Mouse (Mus musculus): ENCODE measurements around the gene Gpr156.

DNA sequence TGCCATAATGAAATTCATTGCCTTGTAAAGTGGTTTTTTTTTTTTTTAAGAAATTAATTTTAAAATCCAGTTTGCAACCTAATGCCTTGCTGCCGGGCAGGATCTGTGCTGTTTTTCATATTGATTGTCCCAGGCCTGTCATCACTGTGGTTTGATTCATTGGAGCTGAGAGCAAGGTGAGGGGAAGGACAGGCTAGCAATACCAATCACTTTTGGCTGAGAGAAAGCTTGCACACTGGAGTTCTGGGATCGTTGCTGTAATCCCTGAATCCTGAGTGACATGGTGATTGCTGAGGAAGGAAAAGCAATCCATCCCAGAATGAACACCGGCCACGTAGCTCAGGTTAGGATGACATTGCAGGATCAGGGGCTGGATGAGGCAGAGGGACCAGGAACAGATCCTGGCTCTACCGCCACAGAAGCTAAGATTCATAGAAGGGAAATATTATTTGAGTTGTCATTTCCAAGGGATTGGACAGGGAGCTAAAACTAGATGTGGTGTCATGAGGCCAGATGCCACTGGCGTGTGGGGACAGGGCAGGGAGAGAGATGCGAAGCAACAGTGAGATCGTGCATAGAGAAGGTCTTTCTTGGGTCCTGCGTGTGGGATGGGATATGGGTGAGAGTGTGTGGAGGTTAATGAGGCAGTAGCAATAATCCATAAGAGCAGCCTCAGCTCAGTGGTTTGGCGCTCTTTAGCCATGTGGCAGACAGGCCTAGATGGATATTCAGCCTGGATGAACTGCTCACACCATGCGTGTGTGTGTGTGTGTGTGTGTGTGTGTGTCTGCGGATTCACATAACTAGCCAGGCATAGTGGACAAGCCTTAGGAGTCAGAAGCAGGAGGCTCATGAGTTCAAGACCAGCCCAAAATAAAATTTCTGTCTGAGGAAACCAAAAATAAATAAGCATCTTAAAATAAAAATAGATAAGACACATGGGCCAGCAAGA lies 38.0 kb downstream of the Gpr156 start:
- no peak for TF ChIP-seq EP300 (IDR thresholded peaks at IDR 0.05; ENCODE audit: low read depth)
- TF ChIP-seq CTCF (IDR thresholded peaks at IDR 0.05; ENCODE audit: low read depth): no peak

Data from heart, postnatal 0 days (tissue).